Mouse (Mus musculus): Measurements from ENCODE around the gene Bhlhe23.

Gene Bhlhe23

GRCm38 (mm10) chr2:180725856-180726629 is 50.7 kb downstream of the Bhlhe23 start:
- no peak for DNase-seq (ENCODE audit: low read depth, low spot score)

- DNase-seq (ENCODE audit: low read depth, low spot score) = no peak
These were observed 51.3 kb downstream of the Bhlhe23 start for GRCm38 (mm10) chr2:180725414-180725778.

GRCm38 (mm10) chr2:180724585-180725413 is 51.9 kb downstream of the Bhlhe23 start, which contains the start of gene Slc17a9:
TSS of gene Slc17a9 (plus strand) at chr2:180725263.
- peak; percentile 85 for DNase-seq (ENCODE audit: low read depth, low spot score)
